Mouse (Mus musculus) cerebellum, adult 8-10 months (tissue): ENCODE measurements around the gene Eno1.
"Not testable (repeated sequence)": the region's sequence is repeated elsewhere in the genome, so short reads cannot be mapped to it uniquely, and the experiment has no call there.

ENCODE experiments used
- DNase-seq: peaks from one replicate; pipeline ENCODE4 v3.0.0; 2022

Eno1 gene

DNA sequence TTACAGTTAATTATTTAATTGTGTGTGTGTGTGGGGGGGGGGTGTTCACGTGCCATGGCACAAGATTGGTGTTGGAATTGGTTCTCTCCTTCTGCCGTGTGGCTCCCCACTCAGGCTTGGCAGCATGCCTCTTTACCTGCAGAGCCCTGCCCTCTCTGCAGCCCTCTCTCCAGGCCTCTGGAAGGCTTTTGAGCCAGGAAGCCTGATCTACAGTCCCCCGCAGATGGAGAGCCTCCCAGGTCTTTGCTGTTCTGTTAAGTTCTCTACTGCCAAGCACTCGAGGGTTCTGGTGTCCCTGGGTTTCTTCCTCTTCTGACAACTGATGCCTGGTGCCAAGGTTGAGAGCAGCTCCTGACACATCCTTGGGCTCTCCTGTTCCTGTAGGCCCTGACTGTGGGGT, 17.9 kb downstream of the Eno1 start:
- peak; percentile 79 for DNase-seq

- no peak for DNase-seq
Measured at GRCm38 (mm10) chr4:150255181-150255580, 18.7 kb downstream of the Eno1 start.

DNA sequence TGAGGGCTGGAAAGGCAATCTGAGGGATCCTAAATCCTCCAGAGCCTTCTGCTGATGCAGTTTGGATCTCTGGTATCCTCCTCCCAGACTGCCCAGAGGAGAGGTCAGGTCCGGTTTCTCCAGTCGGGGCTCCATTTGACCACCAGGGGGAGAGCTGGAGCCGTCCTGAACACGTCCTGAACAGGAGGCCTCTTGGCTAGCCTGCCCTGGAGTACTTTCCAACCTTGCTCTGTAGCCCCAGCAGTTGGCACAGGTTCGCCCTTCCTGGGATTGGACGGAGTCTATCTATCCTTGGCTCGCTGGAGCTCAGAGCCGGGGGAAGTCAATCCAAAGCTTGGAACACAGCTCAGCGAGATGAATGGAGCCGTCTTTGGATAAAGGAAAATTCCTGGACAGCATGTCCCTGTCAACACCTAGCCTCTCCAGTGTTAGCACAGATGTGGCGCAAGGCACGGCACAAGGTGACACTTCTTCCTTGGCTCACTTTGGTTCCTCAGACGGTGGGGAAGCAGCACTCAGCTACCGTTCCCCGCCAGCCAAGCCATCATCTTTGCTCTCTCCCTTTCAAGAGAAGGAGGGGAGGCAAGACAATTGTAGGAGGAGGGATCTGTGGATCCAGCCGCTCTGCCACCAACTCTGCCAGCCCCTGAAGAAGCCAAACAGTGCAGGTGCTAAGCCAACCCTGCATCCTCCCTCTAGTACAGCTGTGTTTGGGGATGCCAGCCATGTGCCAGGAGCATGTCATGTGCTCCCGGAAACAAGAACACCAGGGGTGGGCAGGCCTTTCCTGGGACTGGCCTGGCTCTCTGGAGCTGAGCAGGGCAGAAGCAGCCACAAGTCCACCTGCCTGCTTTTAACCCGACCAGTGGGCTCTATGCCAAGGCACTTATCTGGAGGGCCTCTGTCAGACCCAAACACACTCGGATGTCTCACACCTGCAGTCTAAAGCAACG, 21.0 kb downstream of the Eno1 start:
- peak; percentile 94 for DNase-seq

- peak; percentile 56 for DNase-seq
Measured at GRCm38 (mm10) chr4:150258388-150258787, 21.9 kb downstream of the Eno1 start.

DNA sequence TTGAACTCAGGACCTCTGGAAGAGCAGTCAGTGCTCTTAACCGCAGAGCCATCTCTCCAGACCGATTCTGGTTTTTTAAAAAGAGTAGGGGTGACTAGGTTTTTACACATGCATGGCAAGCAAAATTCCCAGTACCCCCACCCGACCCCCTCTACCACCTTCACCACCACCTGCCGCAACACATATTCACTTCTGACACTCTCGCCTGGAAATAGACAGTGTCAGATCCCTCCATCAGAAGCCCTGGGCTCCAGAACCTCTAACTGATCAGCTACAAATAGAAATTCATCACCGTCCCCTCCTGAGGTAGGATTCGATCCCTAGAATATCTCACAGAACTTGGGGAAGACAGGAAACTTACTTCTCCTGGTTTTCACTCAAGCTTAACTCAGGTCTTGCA, 23.1 kb downstream of the Eno1 start:
- DNase-seq: no peak

GRCm38 (mm10) chr4:150260111-150260510, 23.6 kb downstream of the Eno1 start:
- DNase-seq: no peak

DNA sequence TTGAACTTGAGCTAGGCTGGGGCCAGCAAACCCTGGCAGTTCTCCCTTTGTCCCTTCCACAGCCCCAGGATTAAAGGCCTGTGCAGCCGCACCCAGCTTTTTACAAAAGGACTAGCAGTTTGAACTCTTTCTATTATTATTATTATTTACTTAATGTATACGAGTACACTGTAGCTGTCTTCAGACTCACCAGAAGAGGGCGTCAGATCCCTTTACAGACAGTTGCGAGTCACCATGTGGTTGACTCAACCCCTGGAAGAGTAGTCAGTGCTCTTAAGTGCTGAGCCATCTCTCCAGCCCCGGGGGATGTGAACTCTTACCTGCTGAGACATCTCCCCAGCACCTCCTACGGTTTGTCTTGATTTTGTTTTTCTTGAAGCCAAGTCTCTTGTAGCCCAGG, 24.2 kb downstream of the Eno1 start:
- no peak for DNase-seq

- DNase-seq: no peak
Measured at GRCm38 (mm10) chr4:150262301-150262700, 25.8 kb downstream of the Eno1 start.

DNA sequence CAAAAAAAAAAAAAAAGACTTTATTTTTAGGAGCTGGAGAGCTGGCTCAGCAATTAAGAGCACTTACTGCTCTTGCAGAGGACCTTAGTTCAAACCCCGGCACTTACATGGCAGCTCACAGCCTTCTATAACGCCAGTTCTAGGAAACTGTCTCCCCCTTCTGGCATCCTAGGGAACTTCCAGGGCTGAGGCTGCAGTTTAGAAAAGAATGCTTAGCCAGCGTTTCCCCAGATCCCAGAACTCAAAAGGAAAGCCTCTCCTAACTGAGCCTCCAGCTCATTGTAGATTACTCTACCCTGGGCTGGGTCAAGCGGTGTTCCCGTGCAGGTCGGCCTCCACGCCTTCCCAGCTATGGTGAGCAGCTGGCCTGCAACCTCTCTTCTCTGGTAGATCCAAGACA, 28.4 kb downstream of the Eno1 start:
- DNase-seq: no peak

DNA sequence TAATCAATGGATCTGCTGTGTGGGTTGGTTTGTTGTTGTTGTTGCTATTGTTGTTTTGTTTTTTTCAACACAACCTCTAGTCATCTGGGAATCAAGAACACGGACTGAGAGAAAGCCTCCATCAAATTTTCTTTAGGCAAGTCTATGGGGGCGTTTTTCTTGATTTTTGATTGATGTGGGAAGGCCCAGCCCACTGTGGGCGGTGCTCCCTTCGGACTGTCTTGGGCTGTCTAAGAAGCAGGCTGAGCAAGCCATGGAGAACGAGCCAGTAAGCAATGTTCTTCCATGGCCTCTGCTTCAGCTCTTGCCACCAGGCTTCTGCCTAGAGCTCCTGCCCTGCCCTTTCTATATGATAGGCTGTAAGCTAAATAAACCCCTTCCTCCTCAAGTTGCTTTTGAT, 28.9 kb downstream of the Eno1 start:
- DNase-seq: no peak

- no peak for DNase-seq
Measured at GRCm38 (mm10) chr4:150266655-150267223, 30.2 kb downstream of the Eno1 start.

DNA sequence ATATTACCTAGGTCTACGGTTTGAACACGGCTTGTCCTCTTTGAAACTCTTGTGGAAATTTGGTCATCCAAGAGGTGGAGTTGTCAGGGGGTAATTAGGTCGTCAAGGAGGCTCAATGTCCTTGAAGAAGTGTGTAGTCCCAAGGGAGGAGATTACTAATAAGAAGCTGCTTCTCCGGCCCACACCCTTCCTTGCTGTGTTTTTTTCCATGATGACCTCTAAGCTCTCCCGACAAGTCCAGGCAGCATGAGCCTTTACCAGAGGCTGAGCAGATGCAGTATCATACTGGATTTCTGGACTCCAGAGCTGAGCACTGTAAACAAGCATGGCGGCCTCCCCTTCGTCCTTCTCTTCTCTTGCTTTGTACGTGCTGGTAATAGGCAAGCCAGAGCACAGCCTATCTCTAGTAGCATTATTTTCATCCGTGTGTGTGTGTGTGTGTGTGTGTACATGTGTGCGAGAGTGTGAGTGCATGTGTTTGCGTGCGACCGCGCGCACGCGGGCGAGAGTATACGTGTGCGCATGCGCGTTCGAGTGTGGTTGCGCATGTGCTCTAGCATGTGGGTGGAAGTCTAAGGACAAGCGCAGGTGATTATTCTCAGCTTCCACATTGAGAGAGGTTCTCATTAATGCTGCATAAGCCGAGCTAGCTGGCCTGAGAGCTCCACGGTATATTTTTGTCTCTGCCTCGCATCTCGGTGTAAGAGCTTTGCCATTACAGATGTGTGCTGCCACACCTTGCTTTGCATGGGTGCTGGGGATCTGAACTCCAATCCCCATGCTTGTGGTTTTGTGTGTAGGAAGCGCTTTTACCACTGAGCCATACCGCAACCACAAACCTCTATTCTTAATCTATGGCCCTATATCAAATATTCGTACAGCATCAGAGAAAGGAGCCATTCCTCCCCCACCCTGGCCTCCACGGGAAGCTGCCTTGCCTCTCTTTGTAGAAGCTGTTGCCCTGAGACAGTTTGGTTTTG, 32.4 kb downstream of the Eno1 start:
- DNase-seq: no peak

GRCm38 (mm10) chr4:150269679-150270078, 33.2 kb downstream of the Eno1 start:
- no peak for DNase-seq

GRCm38 (mm10) chr4:150270718-150271117, 34.2 kb downstream of the Eno1 start:
- not testable (repeated sequence) for DNase-seq

- DNase-seq: no peak
Measured at GRCm38 (mm10) chr4:150272725-150273124, 36.2 kb downstream of the Eno1 start.

- DNase-seq: no peak
Measured at GRCm38 (mm10) chr4:150275531-150275930, 39.0 kb downstream of the Eno1 start.

DNA sequence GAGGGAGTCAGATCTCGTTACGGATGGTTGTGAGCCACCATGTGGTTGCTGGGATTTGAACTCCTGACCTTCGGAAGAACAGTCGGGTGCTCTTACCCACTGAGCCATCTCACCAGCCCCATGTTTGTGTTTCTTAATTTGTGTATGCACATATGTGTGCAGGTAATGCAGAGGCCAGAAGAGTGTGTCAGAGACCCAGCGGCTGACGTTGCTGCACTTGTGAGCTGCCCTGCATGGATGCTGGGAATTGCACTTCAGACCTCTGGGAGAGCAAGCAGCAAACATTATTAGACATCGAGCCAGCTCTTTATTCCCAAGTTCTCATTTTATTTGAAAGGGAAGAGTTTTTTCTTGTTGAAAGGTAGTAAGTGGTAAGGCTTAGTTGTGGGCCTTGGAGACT, 42.8 kb downstream of the Eno1 start:
- DNase-seq: not testable (repeated sequence)

DNA sequence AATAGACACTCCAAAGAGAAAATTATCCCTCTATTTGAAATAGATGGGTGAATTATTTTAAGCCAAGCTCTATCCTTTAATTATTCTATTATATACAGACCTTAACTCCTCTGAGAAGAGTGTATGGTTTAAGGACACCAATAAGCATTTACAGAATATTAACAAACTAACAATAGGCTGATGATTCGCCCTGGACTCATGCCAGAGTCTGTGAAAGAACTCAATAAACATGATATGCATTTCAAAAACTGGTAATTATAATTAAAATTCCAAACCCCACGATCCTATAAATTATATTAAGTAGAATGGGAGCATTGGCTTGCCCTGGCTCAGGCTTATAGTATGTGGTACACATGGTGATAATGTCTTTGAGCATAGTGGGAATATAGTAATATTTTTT, 43.5 kb downstream of the Eno1 start:
- no peak for DNase-seq

DNA sequence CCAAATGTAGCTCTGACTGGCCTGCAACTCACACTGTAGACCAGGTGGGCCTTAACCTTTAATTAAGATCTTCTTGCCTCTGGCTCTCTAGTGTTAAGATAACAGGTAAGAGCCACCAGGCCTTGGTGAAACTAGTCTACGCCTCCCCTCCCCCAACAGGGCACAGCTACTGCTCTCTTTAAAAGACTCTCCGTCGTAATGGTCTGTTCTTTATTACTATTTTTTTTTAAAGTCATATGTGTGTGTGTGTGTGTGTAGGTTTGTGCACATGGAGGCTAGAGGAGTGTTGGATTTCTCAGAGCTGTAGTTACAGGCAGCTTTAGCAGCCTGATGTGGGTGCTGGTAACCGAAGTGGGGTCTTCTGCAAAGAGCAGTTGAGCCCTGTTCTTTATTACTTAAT, 43.9 kb downstream of the Eno1 start:
- DNase-seq: no peak

DNA sequence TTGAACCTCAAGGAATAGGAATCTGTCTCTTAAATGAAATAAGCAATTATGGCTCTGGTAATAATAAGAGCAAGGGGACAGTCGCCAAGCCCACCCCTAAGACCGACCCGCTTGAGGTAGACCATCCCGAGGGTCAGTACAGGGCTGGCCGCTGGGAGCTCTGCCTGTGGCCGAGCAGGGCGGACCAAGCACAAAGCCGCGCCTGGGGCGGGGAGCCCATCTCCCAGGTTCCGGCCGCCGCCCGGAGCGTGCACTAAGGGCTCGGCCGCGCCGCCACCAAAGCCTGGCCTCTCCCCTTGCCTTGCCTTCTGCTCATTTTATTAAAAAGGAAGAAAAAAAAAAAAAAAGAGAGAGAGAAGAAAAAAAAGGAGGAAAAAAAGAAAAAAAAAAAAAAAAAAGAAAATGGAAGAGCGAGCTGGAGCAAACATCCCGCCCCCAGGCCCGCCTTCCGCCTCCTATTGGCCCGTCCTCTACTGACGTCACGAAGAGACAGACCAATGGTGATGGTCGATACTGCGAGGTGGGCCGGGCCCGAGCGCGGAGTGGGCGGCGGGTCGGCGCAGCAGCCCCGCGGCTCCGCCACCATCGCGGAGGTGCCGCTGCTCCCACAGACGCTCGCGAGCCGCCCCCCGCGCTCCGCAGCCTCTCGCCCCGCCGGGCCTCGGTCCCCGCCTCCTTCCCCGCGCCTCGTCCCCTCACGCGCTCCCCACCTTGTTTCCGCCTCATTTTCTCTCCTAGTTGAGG, 44.7 kb downstream of the Eno1 start, which contains the start of gene Rere:
Gene Rere (plus strand): TSS at position 629 of the 744 bp plus-strand sequence.
- peak; percentile 99 for DNase-seq

GRCm38 (mm10) chr4:150281891-150282630, 45.5 kb downstream of the Eno1 start:
- peak; percentile 60 for DNase-seq
